Mouse (Mus musculus): ENCODE results near the gene Cebpg.

DNA sequence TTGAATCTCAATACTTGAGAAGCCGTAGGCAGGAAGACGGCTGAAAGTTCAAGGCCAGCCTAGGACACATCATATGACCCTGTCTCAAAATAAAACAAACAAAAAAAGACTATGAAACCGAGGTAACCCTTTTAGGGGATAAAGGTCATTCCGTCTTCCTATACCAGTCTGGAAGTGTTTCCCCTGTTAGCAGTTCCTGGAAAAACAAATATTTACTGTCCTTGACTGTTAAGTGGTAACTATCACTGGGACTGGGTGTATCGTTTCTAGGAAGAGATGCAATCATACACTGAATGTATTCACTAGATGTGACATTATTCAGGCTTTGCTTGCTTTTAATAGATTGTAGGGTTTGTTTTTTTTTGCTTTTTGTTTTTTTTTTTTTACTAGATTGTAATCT lies 34.2 kb upstream of the Cebpg start:
- TF ChIP-seq POLR2A (IDR thresholded peaks at IDR 0.05; ENCODE audit: low read depth, low read length), result no peak
- no peak for TF ChIP-seq CTCF (IDR thresholded peaks at IDR 0.05; ENCODE audit: borderline replicate concordance, insufficient read depth, low read length)

All from embryonic fibroblast, embryonic 13.5 days (primary cell).